Mouse (Mus musculus) megakaryocyte, embryonic 14.5 days (primary cell): ENCODE results near the gene Gtdc1. TPM values are rescaled to one million over a fixed set of nuclear protein-coding genes. Genes with fewer than 3 reads are reported as not detected.

Experiments used
- H3K27me3 ChIP-seq: replicated peaks from 2 replicates; pipeline ENCODE3; 2012; ENCODE audit warnings: inconsistent platforms
- H3K36me3 ChIP-seq: replicated peaks from 2 replicates; pipeline ENCODE3; 2012; ENCODE audit warnings: low read length, inconsistent platforms, mixed read lengths
- H3K4me1 ChIP-seq: 2 replicates; pipeline ENCODE4 v1.6.1; 2012; ENCODE audit warnings: inconsistent platforms
- H3K4me3 ChIP-seq: replicated peaks from 2 replicates; pipeline ENCODE3; 2012; ENCODE audit warnings: moderate library complexity, mild to moderate bottlenecking, inconsistent platforms
- H3K9me3 ChIP-seq: 2 replicates; pipeline ENCODE4 v1.6.1; 2012; ENCODE audit warnings: inconsistent platforms
- FLI1 ChIP-seq: IDR thresholded peaks from 2 replicates; pipeline ENCODE4 v1.6.1; 2012; ENCODE audit warnings: low read length, inconsistent platforms, mixed read lengths
- GATA1 ChIP-seq: IDR thresholded peaks from 3 replicates; pipeline ENCODE4 v1.6.1; 2012; ENCODE audit warnings: mixed read lengths, low read length, inconsistent platforms, borderline replicate concordance
- polyA plus RNA-seq: library from polyadenylated mRNA; stranded (reverse); fragments of >175 nt; gene quantifications from 2 replicates; pipeline ENCODE4 v1.2.3, GENCODE M21; 2012; ENCODE audit warnings: low replicate concordance; ENCODE audit not compliant: insufficient read depth

The Gtdc1 gene
- polyA plus RNA-seq, 1 experiment: 3.0 TPM

DNA sequence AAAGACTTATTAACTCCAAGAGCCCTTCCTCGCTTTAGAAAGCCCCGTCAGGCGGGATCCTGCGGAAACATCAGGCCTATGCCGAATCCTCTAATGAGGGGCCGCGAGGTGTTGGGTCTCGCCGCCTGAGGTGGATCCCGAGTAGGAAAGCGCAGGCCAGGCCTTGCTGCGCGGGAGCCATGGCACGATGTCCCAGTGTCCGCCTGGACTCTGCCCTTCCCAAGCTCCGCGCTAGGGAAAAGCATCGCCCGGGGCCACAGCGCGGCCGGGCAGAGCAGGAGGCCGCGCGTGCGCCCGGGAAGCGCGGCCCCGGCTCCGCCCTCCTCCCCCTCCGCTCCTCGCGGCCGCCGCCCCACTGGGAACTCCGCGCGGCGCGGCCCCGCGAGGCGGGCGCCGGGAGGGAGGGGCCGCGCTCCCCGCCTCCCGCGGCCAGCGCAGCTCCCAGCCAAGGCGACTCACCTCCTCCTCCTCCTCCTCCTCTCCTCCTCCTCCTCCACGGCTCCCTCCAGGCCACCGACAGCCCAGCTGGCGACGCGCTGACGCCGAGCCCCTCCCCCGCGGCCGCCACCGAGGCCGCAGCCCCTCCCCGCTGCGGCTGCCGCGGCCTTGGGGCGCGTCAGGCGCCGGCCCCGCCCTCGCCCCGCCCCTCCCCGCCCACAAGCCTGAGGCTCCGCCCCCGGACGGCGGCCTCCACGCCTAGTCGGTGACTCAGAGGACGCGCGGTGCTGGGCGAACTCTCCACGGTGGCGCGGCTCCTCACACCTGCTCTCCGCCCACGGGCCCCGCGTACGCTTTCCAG, 575 bp downstream of the Gtdc1 start:
- Histone ChIP-seq H3K36me3 (peaks cover 24% of the 10 kb centered on the region), H3K27me3 (no peaks in the 10 kb centered on the region), H3K4me3 (peak overlapping the region; percentile 99), H3K4me1 (peaks cover 60% of the 10 kb centered on the region), H3K9me3 (no peaks in the 10 kb centered on the region)
- TF ChIP-seq FLI1 (no peak), GATA1 (no peak)

GRCm38 (mm10) chr2:44926167-44926682, 1.2 kb downstream of the Gtdc1 start:
- peak overlapping the region; percentile 99 for H3K4me3 ChIP-seq
- H3K9me3 ChIP-seq: no peaks in the 10 kb centered on the region
- peaks cover 22% of the 10 kb centered on the region for H3K36me3 ChIP-seq
- H3K4me1 ChIP-seq: peaks cover 62% of the 10 kb centered on the region
- H3K27me3 ChIP-seq: no peaks in the 10 kb centered on the region
- no peak for TF ChIP-seq GATA1
- no peak for TF ChIP-seq FLI1

DNA sequence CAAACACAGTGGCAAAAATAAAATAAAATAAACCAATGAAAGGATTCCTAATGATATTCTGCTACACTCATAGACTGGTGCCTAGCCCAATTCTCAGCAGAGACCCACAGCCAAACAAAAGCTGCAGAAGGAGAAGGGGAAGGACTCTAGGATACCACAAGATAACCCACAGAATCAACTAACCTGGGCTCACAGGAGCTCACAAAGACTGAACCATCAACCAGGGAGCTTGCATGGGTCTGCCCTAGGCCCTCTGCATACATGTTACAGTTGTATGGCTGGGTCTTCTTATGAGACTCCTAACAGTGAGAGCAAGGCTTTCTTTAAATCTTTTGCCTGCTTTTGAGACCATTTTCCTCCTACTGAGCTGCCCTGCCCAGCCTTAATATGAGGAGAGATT, 2.8 kb downstream of the Gtdc1 start:
- H3K36me3 ChIP-seq: peaks cover 11% of the 10 kb centered on the region
- H3K4me1 ChIP-seq: peaks cover 62% of the 10 kb centered on the region
- TF ChIP-seq GATA1 (no peak), FLI1 (no peak)
- no peaks in the 10 kb centered on the region for H3K9me3 ChIP-seq
- H3K4me3 ChIP-seq: no peak overlapping the region
- H3K27me3 ChIP-seq: no peaks in the 10 kb centered on the region

- H3K4me1 ChIP-seq: peaks cover 59% of the 10 kb centered on the region
- no peaks in the 10 kb centered on the region for H3K36me3 ChIP-seq
- no peak for TF ChIP-seq GATA1
- TF ChIP-seq FLI1: no peak
- H3K4me3 ChIP-seq: peak overlapping the region; percentile 82
- H3K9me3 ChIP-seq: no peaks in the 10 kb centered on the region
- H3K27me3 ChIP-seq: no peaks in the 10 kb centered on the region
These were observed 4.2 kb downstream of the Gtdc1 start for GRCm38 (mm10) chr2:44923056-44923883.

GRCm38 (mm10) chr2:44922500-44922899, 5.0 kb downstream of the Gtdc1 start:
- TF ChIP-seq GATA1 (no peak), FLI1 (no peak)
- Histone ChIP-seq H3K27me3 (no peaks in the 10 kb centered on the region), H3K4me3 (peak overlapping the region; percentile 54), H3K36me3 (no peaks in the 10 kb centered on the region), H3K4me1 (peaks cover 61% of the 10 kb centered on the region), H3K9me3 (no peaks in the 10 kb centered on the region)

DNA sequence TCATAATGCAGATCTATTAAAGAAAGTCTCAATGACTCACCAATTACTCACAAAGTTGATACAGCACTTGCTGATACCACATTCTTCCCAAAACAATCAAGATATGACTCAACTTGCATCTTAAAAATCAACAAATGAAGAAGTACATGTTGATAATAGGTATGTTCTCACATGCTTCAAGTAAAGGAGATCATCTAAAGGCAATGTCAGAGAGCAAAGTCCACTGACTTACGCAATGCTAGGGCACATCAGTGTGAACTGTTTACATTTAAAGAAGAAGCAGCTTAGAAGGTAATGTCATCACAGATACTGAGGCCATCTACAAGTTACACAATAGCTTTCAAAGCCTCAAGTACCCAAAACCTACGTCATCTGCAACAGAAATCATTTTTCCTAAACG, 7.0 kb downstream of the Gtdc1 start:
- no peaks in the 10 kb centered on the region for H3K36me3 ChIP-seq
- TF ChIP-seq GATA1 (no peak), FLI1 (no peak)
- no peaks in the 10 kb centered on the region for H3K27me3 ChIP-seq
- no peaks in the 10 kb centered on the region for H3K9me3 ChIP-seq
- H3K4me1 ChIP-seq: peaks cover 66% of the 10 kb centered on the region
- H3K4me3 ChIP-seq: no peak overlapping the region

DNA sequence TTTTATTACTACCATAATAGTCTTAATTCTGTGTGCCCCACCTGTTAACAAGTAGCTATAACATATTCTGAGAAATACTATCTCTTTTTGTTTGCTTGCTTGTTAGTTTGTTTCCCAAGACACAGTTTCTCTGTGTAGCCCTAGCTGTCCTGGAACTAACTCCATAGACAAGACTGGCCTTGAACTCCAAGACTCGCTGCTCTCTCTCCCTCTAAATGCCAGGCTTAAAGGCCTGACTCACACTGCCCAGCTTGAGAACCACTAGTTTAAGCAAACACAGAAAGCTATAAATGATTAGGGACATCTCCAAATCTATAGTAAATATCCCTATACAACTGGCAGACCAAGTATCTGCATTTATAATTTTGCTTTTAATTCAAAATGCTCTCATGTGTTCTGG, 8.1 kb downstream of the Gtdc1 start:
- H3K9me3 ChIP-seq: no peaks in the 10 kb centered on the region
- H3K36me3 ChIP-seq: peaks cover 4% of the 10 kb centered on the region
- peaks cover 66% of the 10 kb centered on the region for H3K4me1 ChIP-seq
- H3K27me3 ChIP-seq: no peaks in the 10 kb centered on the region
- no peak overlapping the region for H3K4me3 ChIP-seq
- TF ChIP-seq GATA1: no peak
- no peak for TF ChIP-seq FLI1

DNA sequence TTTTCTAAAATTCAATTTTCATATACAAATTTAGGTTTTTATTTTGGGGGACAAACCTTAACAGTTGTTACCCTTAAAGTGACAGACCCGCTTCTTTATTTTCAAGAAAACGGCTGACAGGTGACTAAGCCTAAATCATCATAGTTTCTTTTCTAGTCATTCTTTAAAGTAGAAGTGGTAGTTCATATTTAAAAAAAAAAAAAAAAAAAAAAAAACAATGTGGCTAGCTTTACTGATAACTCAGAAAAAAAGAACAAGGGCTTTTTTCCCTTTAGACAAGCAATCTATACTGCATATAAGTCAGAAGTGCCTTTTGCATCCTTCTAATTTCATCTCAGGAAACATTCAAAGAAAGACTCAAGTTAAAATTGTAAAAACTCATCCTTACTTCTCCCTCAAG, 8.7 kb downstream of the Gtdc1 start:
- H3K4me3 ChIP-seq: no peak overlapping the region
- peaks cover 4% of the 10 kb centered on the region for H3K36me3 ChIP-seq
- no peak for TF ChIP-seq FLI1
- no peak for TF ChIP-seq GATA1

GRCm38 (mm10) chr2:44916286-44916685, 11.2 kb downstream of the Gtdc1 start:
- H3K4me3 ChIP-seq: no peak overlapping the region
- no peaks in the 10 kb centered on the region for H3K27me3 ChIP-seq
- peaks cover 4% of the 10 kb centered on the region for H3K36me3 ChIP-seq
- H3K9me3 ChIP-seq: no peaks in the 10 kb centered on the region
- peaks cover 53% of the 10 kb centered on the region for H3K4me1 ChIP-seq
- TF ChIP-seq FLI1 (no peak), GATA1 (no peak)

More for the DNA sequence above, 8.7 kb downstream of the Gtdc1 start:
- Histone ChIP-seq H3K4me1 (peaks cover 66% of the 10 kb centered on the region), H3K27me3 (no peaks in the 10 kb centered on the region), H3K9me3 (no peaks in the 10 kb centered on the region)

DNA sequence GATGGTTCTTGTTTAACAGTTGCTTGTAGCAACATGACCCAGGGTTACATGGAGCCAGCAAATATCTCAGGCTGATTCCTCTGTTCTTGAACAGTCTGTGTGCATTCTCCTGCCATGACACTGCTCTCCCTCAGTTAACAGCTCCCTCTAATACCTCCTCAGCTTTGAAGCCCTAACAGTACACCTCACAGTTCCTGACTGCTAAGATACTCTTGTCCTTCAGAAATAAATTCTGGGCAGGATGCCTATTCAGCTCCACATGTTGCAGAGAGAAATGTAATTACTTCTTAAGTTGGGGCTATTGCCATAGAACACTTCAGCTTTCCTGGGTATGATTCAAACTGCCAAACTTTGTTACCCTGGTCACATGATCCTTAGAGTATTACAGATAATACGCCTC, 29.7 kb downstream of the Gtdc1 start:
- Histone ChIP-seq H3K9me3 (no peaks in the 10 kb centered on the region), H3K27me3 (no peaks in the 10 kb centered on the region), H3K36me3 (peaks cover 10% of the 10 kb centered on the region), H3K4me1 (peaks cover 24% of the 10 kb centered on the region), H3K4me3 (no peak overlapping the region)
- no peak for TF ChIP-seq FLI1
- no peak for TF ChIP-seq GATA1
